Mouse (Mus musculus) left cerebral cortex, postnatal 36 days (tissue): ENCODE measurements at regions not wholly inside any gene's neighbourhood (a gene's known extent, or its start where the extent isn't known, plus 50 kb on each side); places are given as distances from the start of the nearest gene placed in this dataset. TPM values are rescaled to one million over a fixed set of nuclear protein-coding genes. Genes with fewer than 3 reads are reported as not detected.
A peak's percentile ranks its signal among the peaks of the same experiment; 100 is the strongest.

Experiments
- DNase-seq, 2 experiments: peaks; one replicate each; pipeline ENCODE4 v3.0.0; 2021 to 2022; ENCODE audit warnings: low spot score in 2 of 2, mixed read lengths in 1 of 2
- intact Hi-C: fragments of 180-260 bp; cut with DNase I; formaldehyde crosslinking; loops from one replicate; pipeline ENCODE4 v1.15.1; 2025
- microRNA-seq: library from miRNA; unstranded; fragments of <30 nt; microRNA quantifications from one replicate; pipeline ENCODE4 v1.2.0, GENCODE M21; 2022

GRCm38 (mm10) chr17:45193456-45194025, 240.0 kb downstream of the Cdc5l start:
- no peak for DNase-seq
- intact Hi-C loops: no loop called here

DNA sequence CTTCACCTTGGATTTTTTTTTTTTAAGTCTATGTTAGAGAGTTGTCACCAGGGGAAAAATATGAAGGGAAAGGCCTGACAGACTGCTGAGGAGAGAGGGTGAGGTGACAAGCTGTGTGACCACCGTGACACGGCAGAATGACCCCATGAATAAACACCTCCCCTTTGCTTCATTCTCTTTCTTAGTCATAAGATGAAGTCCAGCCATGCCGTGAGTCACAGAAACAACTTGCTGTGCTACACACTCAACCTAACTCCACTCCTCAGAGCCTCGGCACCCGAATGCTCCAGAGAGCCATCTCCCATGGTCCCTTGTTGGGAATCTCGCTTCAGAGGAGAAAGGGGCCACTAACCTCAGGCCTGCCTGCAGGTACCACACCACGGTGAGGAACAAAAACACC, 246.1 kb downstream of the Cdc5l start:
- intact Hi-C loops: no loop called here
- DNase-seq: no peak

DNA sequence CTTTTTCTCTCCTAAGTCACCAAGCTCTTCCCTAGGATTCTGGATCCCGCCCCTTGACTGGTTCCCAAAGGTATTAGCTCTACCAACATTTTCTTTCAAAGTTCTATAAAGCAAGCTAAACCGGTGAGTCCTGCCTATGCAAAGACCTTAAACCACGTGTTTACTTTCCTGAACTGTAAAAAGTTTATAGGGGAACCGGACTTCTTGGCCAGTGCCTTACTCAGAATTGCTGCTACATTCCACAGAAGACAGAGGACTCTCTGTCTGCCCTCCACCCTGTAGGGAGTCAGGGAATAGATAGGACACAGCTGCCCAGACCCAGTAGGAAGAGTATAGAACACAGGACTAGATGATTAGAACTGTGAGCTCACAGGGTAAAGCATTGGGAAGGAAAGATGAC, 257.2 kb downstream of the Cdc5l start:
- DNase-seq: no peak
- intact Hi-C loops: no loop called here

DNA sequence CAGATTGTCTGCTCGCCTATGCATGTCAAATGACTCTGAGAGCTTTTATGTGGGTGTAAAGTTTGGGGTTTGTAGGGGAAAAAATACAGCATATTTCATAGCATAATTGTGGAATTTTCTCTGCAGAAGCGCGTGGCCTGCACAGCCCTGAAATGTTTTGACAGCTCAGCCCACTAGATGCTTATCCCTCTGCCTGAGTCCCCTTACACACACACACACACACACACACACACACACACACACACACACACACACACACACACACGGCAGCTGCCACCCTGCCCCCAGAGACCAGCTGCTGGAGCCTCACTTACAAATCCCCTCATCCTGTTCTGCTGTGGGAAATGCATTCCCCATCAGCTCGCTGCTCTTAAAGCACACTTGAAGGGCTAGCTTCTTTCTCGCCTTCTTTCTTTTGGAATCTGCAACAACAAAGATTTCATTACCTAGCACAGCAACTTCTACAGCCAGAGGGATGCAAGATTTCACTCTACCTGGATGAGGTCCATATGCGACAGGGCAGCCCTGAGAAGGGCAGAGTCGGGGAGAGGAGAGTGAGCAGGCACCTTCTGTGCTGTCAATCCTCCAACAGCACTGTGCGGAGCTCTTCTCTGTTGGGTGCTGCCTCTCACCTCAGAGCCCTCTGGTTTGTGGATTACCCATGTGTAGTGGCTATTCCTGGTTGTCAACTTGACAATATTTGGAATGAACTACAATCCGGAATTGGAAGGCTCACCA, 264.1 kb downstream of the Cdc5l start:
- intact Hi-C loops: no loop called here
- peak; percentile 50 to 57 for DNase-seq

Small RNA genes lying in the stretch of these regions (microRNA-seq; reads per million reads assigned to microRNA genes)
- gene Gm24979: not detected
